Mouse (Mus musculus) limb, embryonic 11.5 days (tissue): ENCODE results near the gene Rps15a. TPM values are rescaled to one million over a fixed set of nuclear protein-coding genes. Genes with fewer than 3 reads are reported as not detected.
A peak's percentile ranks its signal among the peaks of the same experiment; 100 is the strongest.

Source experiments
- ATAC-seq: fragments of 200-750 bp; cut with Nextera tagmentation; 2 replicates; pipeline ENCODE4 v1.8.0; 2017; ENCODE audit warnings: low read depth; ENCODE audit not compliant: insufficient number of reproducible peaks, low FRiP score, low TSS enrichment
- DNase-seq: peaks from one replicate; pipeline ENCODE4 v3.0.0-alpha.2; 2015; ENCODE audit warnings: low spot score
- H3K27ac ChIP-seq: fragments of 300-500 bp; sonication (generic); replicated peaks from 2 replicates; pipeline ENCODE4 v1.5.1; 2014; ENCODE audit warnings: low read depth, mild to moderate bottlenecking, low read length
- H3K27me3 ChIP-seq: fragments of 300-500 bp; sonication (generic); 2 replicates; pipeline ENCODE4 v1.6.1; 2014; ENCODE audit warnings: mild to moderate bottlenecking, low read length, mixed read lengths; ENCODE audit not compliant: control insufficient read depth, insufficient read depth
- H3K36me3 ChIP-seq: fragments of 300-500 bp; sonication (generic); 2 replicates; pipeline ENCODE4 v1.6.1; 2014; ENCODE audit warnings: mild to moderate bottlenecking, low read length, moderate library complexity, mixed read lengths; ENCODE audit not compliant: control insufficient read depth, insufficient read depth
- H3K4me1 ChIP-seq: fragments of 300-500 bp; sonication (generic); 2 replicates; pipeline ENCODE4 v1.6.1; 2014; ENCODE audit warnings: low read length, mixed read lengths; ENCODE audit not compliant: control insufficient read depth, insufficient read depth
- H3K4me2 ChIP-seq: fragments of 300-500 bp; sonication (generic); 2 replicates; pipeline ENCODE4 v1.6.1; 2014; ENCODE audit warnings: low read depth, mild to moderate bottlenecking, moderate library complexity; ENCODE audit not compliant: severe bottlenecking
- H3K4me3 ChIP-seq: fragments of 300-500 bp; sonication (generic); 2 replicates; pipeline ENCODE4 v1.5.1; 2014; ENCODE audit warnings: low read depth, low read length
- H3K9ac ChIP-seq: fragments of 300-500 bp; sonication (generic); 2 replicates; pipeline ENCODE4 v1.6.1; 2014; ENCODE audit warnings: mild to moderate bottlenecking, low read length
- H3K9me3 ChIP-seq: fragments of 300-500 bp; sonication (generic); 2 replicates; pipeline ENCODE4 v1.6.1; 2016; ENCODE audit warnings: low read length; ENCODE audit not compliant: control insufficient read depth
- WGBS: fragments of 180-500 bp; shearing (Covaris S2); extraction: QIAGEN DNeasy Blood & Tissue Kit; methylation state at CpG from one replicate; pipeline ENCODE4 v1.1.7; 2014; 5-methylcytosine and 5-hydroxymethylcytosine counted together
- polyA plus RNA-seq: library from polyadenylated mRNA; unstranded; fragments of >200 nt; fragmentation: Nextera tagmentation; extraction: Ambion mirVana; gene quantifications from 2 replicates; pipeline ENCODE4 v1.2.1, GENCODE M21; 2014

The Rps15a gene
- polyA plus RNA-seq, 1 experiment from 2014 or later = 811 TPM

GRCm38 (mm10) chr7:118129430-118130041 is 13.5 kb upstream of the Rps15a start, which contains the start of gene Arl6ip1:
Gene Arl6ip1, minus strand, starts transcription at chr7:118129662.
- H3K27ac ChIP-seq = peak within 1 kb of the TSS; percentile 84
- DNase-seq (peak; percentile 98), ATAC-seq (peak; percentile 100)
- peaks cover 9% of the 10 kb centered on the region; the same call in 1 of the 2 replicates for H3K36me3 ChIP-seq
- WGBS = under 1% methylated on average over 39 of the region's 39 CpGs
- H3K9me3 ChIP-seq = no peaks in the 10 kb centered on the region
- H3K4me3 ChIP-seq = peak within 1 kb of the TSS; percentile 66
- peak within 1 kb of the TSS; percentile 76 for H3K9ac ChIP-seq
- peak within 1 kb of the TSS; percentile 43 for H3K4me2 ChIP-seq
- 0 out of 2 replicates have a peak, but pooled peaks cover 3% of the 10 kb centered on the region for H3K4me1 ChIP-seq
- H3K27me3 ChIP-seq = no peaks in the 10 kb centered on the region

GRCm38 (mm10) chr7:118128925-118129429 is 13.0 kb upstream of the Rps15a start:
- Histone ChIP-seq H3K4me3 (peak overlapping the region; percentile 66), H3K36me3 (peaks cover 12% of the 10 kb centered on the region; the same call in 1 of the 2 replicates), H3K9ac (peak overlapping the region; percentile 76), H3K9me3 (no peaks in the 10 kb centered on the region), H3K27me3 (no peaks in the 10 kb centered on the region), H3K4me2 (peak overlapping the region; percentile 43), H3K4me1 (0 out of 2 replicates have a peak, but pooled peaks cover 3% of the 10 kb centered on the region), H3K27ac (peak overlapping the region; percentile 84)
- no peak for DNase-seq
- ATAC-seq = peak; percentile 75
- under 1% methylated on average over 21 of the region's 21 CpGs for WGBS

GRCm38 (mm10) chr7:118126219-118126875 is 10.4 kb upstream of the Rps15a start:
- Histone ChIP-seq H3K4me3 (no peak overlapping the region), H3K4me2 (no peak overlapping the region), H3K9ac (no peak overlapping the region), H3K4me1 (0 out of 2 replicates have a peak, but pooled peaks cover 3% of the 10 kb centered on the region), H3K27me3 (no peaks in the 10 kb centered on the region), H3K36me3 (peaks cover 21% of the 10 kb centered on the region; the same call in 1 of the 2 replicates), H3K27ac (no peak overlapping the region), H3K9me3 (no peaks in the 10 kb centered on the region)
- DNase-seq (no peak), ATAC-seq (no peak)
- 85% methylated on average over 11 of the region's 11 CpGs for WGBS

- no peak overlapping the region for H3K9ac ChIP-seq
- no peak overlapping the region for H3K4me2 ChIP-seq
- no peak overlapping the region for H3K4me3 ChIP-seq
- H3K27me3 ChIP-seq = no peaks in the 10 kb centered on the region
- H3K4me1 ChIP-seq = 0 out of 2 replicates have a peak, but pooled peaks cover 3% of the 10 kb centered on the region
- no peak overlapping the region for H3K27ac ChIP-seq
- DNase-seq (no peak), ATAC-seq (no peak)
- no peaks in the 10 kb centered on the region for H3K9me3 ChIP-seq
- H3K36me3 ChIP-seq = peaks cover 24% of the 10 kb centered on the region; the same call in 1 of the 2 replicates
Measured at GRCm38 (mm10) chr7:118125736-118126135, 9.7 kb upstream of the Rps15a start.

- Histone ChIP-seq H3K4me3 (no peak overlapping the region), H3K27ac (no peak overlapping the region), H3K36me3 (peaks cover 35% of the 10 kb centered on the region), H3K9ac (no peak overlapping the region), H3K9me3 (no peaks in the 10 kb centered on the region), H3K4me1 (0 out of 2 replicates have a peak, but pooled peaks cover 3% of the 10 kb centered on the region), H3K27me3 (no peaks in the 10 kb centered on the region), H3K4me2 (no peak overlapping the region)
- ATAC-seq (no peak), DNase-seq (no peak)
- 92% methylated on average over 4 of the region's 4 CpGs for WGBS
Measured at GRCm38 (mm10) chr7:118123512-118124411, 7.8 kb upstream of the Rps15a start.

- Histone ChIP-seq H3K36me3 (peaks cover 37% of the 10 kb centered on the region), H3K4me1 (0 out of 2 replicates have a peak, but pooled peaks cover 3% of the 10 kb centered on the region), H3K9ac (no peak overlapping the region), H3K27ac (no peak overlapping the region), H3K4me2 (no peak overlapping the region), H3K4me3 (no peak overlapping the region), H3K27me3 (no peaks in the 10 kb centered on the region), H3K9me3 (no peaks in the 10 kb centered on the region)
- DNase-seq (no peak), ATAC-seq (no peak)
- 96% methylated on average over 7 of the region's 7 CpGs for WGBS
Measured at GRCm38 (mm10) chr7:118122235-118122634, 6.2 kb upstream of the Rps15a start.

GRCm38 (mm10) chr7:118120654-118121053 is 4.7 kb upstream of the Rps15a start:
- H3K27me3 ChIP-seq = no peaks in the 10 kb centered on the region
- 61% methylated on average over 1 of the region's 1 CpGs for WGBS

GRCm38 (mm10) chr7:118119946-118120345 is 4.0 kb upstream of the Rps15a start:
- no peak for DNase-seq
- H3K9ac ChIP-seq = no peak overlapping the region
- no peaks in the 10 kb centered on the region for H3K4me1 ChIP-seq
- ATAC-seq = no peak
- no peak overlapping the region for H3K4me2 ChIP-seq
- H3K27ac ChIP-seq = no peak overlapping the region
- 92% methylated on average over 5 of the region's 5 CpGs for WGBS
- no peaks in the 10 kb centered on the region for H3K27me3 ChIP-seq
- peaks cover 30% of the 10 kb centered on the region for H3K36me3 ChIP-seq
- H3K9me3 ChIP-seq = no peaks in the 10 kb centered on the region
- no peak overlapping the region for H3K4me3 ChIP-seq

More at GRCm38 (mm10) chr7:118120654-118121053, 4.7 kb upstream of the Rps15a start:
- H3K9me3 ChIP-seq = no peaks in the 10 kb centered on the region
- peaks cover 30% of the 10 kb centered on the region for H3K36me3 ChIP-seq
- no peak overlapping the region for H3K9ac ChIP-seq
- H3K27ac ChIP-seq = no peak overlapping the region
- no peaks in the 10 kb centered on the region for H3K4me1 ChIP-seq
- ATAC-seq (no peak), DNase-seq (no peak)
- H3K4me2 ChIP-seq = no peak overlapping the region
- H3K4me3 ChIP-seq = no peak overlapping the region
